Mouse (Mus musculus) thymus, postnatal 36 days (tissue): ENCODE data around the gene Gdf7.

Source experiments
- DNase-seq, 2 experiments: peaks; one replicate each; pipeline ENCODE4 v3.0.0; 2022; ENCODE audit warnings: mixed read lengths in 2 of 2

Gene Gdf7

DNA sequence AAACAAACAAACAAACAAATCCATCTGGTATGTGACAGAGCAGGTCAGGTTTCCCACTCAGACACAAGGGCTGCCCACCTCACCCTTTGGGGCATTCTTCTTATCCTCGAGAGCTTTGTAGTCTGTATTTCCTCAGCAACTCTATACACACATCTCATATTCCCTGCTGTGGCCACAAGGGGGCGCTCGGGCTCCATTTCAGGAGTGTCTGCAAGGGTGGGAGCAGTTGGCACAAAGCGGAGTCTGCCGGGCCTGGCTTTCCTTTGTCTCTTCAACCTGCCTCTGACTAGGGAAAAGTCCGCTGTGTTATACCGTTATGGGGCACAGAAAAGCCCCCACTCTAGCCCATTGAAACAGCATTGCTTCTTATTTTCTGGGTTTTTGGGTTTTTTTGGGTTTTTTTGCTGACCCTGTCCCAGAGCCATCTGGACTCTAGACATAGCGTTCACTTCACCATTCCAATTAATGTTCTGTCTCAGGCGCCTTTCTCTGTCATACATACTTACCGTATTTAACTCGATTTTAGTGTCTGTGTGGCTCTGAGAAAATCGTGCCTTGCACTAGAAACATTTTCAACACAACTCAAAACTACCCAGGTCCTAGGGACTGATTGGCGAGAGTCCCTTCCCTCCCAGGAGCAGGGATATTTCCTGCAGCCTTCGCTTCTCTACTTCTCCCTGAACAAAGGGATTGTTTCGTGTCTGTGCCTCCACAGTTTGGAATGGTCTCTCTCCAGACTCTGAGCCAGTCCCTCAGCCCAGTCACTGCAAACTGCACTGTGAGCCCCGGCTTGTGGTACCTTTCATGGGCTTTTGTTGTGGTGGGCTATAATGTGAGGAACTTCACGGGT, 25.3 kb upstream of the Gdf7 start:
- peak; percentile 83 to 87 for DNase-seq

- no peak for DNase-seq
These were observed 24.3 kb upstream of the Gdf7 start for GRCm38 (mm10) chr12:8325943-8326522.

DNA sequence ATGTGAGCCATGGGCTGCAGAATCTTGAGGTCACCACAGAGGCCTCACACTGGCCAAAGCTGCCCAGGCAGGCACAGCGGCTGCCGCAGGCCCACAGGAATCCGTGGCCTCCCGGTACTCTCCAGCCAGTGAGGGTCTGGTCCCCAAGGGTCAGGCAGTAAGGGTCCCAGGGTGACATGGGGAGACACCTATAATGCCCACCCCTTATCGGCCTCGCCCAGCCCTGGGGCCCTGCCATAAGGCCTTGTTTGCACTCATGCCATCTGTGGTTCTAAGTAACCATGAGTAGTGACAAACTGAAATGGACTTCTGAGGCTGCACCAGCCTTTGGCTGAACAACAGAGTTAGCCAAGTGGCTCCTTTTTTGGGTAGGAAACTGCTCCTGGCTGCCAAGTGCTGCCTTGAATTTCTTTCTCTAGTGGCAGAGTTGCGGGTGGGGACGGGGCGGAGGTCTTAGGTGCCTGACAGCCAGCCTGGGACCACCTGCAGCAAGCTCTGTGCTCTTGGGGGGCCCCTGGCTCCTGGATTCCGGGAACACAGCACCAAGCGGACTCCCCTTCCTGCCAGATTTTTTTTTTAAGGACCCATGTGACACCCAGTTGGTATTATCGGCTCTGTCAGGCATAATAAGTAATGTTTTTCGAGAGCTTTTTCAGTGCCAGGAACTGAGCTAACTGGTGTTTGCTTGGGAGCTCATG, 23.6 kb upstream of the Gdf7 start:
- DNase-seq, result no peak

DNA sequence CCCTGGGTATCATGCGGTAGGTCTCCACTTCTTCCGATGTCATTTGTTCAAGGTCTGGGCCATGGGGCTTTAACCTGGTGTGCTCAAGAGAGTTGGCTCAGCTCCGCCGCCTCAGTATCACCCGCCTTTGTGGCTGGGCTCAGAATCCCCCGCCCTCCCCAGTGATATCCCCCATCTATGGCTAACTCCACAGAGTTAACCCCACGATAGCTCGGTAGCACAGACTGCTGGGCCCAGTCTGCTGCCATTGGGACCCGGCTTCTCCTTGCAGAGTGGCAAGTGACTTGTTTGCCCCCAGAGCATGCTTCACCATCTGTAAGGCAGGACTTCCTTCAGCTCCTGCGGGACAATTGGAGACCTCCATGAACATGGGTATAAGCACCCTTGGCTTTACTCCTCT, 22.3 kb upstream of the Gdf7 start:
- DNase-seq, result no peak

GRCm38 (mm10) chr12:8321506-8321905, 19.8 kb upstream of the Gdf7 start:
- DNase-seq, result no peak

DNA sequence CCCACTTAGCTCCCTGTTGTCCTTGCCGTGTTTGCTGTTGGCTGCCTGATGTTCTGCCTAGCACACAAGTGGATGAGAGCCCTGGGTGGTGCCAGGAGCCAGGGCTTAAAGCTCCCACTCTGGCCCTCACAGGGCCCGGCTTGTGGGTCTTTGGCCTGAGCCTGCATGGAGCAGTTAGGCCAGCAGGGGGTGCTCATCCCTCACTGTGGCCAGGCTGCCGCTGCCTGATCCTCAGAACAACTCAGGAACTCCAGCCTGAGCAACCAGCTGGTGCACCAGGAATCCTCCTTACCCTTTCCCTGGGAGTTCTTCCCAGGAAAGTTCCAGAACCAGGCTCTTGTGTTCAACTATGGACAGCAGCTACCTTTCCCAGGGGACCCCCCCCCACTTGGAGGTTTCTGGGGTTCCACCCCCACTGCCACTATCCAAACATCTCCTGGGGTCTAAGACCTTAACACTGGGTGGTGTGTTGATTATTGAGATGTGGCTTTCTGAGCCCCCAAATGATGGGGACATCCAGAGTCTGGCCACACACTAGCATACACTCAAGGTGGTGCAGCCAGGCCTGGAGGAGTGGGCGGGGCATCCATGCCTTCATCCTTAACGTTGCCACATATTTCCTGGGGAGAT, 18.4 kb upstream of the Gdf7 start:
- peak; percentile 55 to 67 for DNase-seq

DNA sequence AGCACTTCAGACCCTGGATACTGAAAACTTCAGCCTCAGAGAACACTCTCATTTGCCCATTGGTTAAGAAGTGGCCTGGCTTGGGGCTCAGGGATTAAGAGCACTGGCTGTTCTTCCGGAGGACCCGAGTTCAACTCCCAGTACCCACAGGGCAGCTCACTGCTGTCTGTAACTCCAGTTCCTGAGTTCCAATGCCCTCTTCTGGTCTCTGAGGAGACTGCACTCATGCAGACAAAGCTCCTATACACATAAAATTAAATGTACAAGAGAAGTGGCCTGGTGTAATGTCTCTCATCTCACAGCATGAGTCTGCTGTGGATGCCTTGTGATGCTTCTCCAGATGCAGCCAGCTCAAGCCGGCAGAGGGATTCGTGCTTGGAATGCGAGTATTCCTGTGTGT, 14.8 kb upstream of the Gdf7 start:
- DNase-seq, result no peak

GRCm38 (mm10) chr12:8313773-8314172, 12.0 kb upstream of the Gdf7 start:
- DNase-seq, result no peak

DNA sequence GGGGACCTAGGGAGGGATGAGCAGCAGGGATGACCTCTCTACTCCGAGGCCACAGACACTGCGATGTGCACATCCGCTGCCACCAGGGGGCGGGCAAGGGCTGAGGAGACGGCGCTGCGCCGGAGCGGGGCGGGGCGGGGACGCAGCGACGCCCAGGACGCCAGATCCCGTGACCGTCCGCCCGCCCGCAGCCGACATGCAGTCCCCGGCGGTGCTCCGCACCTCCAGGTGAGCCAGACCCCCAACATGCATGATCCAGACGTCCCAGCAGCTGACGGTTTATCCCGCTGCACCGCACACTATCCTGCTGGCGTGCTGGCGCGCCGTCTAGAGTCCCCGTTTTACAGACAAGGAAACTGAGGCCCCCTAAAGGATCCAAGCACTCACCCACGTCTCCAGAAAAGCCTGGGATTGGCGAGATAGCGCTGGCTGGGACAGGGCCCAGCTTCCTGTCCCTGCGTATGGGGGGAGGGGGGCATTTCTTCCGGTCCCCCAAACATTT, 11.6 kb upstream of the Gdf7 start, which contains the start of gene Hs1bp3:
TSS of gene Hs1bp3 (plus strand) at position 163 of the 502 bp plus-strand sequence.
- DNase-seq, result peak; percentile 82 to 84

DNA sequence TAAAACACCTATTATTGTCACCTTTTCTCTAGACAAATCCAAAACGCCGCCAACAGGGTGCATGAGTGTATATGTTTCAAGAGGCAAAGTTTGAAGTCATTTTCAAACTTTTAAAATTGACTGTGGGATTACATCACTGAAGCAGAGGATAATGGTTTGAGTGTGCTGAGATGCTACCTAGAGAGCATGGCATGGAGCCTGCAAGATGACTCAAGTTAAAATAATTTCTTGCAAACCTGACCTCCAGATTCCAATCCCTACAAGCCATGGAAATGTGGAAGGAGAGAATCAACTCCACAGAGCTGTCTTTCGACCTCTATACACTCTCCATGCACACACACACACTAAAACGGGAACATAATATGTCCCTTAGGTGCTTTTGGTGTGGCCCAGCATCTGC, 10.5 kb upstream of the Gdf7 start:
- no peak for DNase-seq

DNA sequence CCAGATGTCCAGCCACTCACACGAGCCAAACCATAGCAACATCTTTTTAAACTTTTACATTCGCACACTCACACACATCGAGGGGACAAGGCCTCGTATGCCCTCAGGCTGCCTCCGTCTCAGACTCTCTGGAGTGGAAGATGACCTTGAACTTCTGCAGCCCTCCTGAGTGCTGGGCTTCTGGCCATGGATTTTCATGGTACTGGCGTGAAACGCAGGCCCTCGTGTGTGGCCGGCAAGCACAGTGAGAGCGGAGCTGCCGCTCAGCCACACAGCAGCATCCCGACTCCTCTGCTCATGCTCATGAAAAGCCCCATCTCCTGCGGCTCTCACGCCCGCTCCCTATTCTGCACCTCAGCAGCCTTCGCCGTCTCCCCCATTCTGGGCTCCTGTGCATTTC, 9.2 kb upstream of the Gdf7 start:
- DNase-seq, result no peak

- DNase-seq, result no peak
These were observed 5.2 kb upstream of the Gdf7 start for GRCm38 (mm10) chr12:8306910-8307309.

DNA sequence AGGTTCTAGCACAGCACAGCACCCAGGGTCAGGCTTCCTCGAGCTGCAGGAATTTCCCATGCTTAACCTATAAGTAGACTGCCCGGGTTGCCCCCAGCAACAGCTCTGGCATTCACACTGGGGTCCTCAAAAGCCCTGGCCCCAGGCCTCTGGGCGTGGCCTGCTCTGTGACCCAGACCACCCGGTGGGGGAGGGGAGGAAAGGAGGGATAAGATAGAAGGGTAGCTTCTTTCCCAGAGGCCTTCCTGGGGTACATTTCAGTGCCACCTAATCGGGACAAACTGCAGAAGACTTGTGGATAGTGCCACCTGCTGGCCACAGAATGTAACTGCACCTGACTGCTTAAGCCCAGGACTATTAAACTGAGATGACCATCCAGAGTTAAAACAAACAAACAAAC, 4.7 kb upstream of the Gdf7 start:
- peak; percentile 41 to 45 for DNase-seq

DNA sequence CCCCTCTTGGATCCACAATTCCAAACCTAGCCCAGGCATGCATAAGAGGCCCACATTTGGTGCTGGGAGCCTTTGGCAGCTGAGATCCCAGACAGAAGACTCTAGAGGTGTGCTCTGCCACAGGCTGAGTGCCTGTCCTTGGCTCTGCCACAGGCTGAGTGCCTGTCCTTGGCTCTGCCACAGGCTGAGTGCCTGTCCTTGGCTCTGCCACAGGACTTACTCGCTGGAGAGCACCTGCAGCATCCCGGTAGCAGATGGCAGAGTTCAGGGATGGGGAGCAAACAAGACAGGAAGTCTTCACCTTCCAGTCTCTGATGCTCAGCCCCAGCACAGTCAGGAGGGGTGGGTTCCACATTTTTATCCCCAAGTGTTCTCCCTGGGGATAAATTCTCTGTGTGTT, 3.5 kb upstream of the Gdf7 start:
- no peak for DNase-seq

DNA sequence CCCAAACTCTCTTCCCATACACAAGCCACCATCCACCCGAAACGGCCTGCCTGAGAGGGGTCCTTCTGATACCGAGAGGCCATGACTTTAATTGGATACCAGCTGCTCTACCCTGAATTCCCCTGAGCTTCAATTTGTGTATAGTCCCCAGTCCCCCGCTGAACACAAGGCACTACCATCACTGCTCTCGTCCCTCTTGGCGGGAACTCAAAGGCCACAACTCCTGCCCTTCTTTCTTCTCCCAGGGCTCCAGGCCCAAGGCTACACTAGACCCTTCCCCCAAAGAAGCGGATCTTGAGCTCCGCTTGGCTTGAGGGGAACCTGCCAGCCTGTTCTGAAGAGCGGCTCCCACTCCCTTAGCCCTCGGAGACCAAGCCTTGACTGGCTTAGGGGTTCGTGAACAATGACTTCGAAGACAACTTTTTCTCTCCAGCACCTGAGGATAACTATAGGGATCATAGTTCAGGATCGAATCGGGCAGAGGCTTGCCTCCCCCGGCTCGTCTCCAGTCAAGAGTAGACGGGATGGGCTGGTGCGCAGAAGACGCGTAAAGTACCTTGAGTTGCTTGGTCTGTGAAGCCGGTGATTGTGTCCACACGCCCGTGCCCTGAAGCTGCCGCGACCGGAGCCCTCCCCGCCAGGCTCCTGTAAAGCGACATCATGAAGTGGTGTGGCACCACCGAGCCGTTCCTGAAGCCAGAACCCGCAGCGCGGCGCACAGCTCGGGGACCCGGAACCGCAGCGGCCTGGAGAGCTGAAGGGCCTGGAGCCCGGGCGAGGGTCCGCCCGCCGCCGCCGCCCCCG, 541 bp downstream of the Gdf7 start:
- DNase-seq, result no peak

DNA sequence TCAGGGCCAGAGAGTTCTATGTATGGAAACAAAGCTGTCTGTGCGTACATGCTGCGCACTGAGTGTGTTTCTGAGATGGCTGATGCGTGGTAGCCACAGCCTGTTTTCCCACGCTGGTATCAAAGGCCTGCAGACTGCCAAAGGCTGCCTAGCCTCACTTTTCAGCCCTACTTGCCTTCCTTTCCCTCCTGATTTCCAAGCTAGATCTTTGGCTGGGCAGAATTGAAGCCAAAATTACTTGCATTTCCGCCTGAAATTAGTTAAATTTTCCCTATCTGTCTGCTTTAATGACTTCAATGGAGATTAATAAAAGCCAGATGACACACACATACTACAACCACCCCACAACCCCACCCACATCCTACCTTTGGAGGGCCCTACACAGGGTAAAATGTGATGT, 1.2 kb downstream of the Gdf7 start:
- no peak for DNase-seq

DNA sequence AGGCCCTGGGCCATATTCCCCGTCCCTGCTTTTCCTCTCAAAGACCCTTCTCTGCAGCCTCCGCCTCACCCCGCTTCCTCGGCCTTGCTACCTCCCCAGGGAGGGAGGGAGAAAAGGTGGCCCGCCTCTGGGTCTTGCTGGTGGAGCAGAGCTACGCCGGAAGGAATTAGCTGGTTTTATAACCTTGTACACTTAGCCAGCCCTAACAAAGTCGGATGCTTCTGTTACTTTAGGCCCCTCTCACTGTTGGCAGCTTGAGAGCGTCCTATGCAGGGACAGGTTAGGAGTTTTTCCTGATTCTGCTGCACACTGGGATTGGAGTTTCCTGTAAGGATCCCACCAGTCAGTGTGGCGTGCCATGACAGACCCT, 1.7 kb downstream of the Gdf7 start:
- no peak for DNase-seq

DNA sequence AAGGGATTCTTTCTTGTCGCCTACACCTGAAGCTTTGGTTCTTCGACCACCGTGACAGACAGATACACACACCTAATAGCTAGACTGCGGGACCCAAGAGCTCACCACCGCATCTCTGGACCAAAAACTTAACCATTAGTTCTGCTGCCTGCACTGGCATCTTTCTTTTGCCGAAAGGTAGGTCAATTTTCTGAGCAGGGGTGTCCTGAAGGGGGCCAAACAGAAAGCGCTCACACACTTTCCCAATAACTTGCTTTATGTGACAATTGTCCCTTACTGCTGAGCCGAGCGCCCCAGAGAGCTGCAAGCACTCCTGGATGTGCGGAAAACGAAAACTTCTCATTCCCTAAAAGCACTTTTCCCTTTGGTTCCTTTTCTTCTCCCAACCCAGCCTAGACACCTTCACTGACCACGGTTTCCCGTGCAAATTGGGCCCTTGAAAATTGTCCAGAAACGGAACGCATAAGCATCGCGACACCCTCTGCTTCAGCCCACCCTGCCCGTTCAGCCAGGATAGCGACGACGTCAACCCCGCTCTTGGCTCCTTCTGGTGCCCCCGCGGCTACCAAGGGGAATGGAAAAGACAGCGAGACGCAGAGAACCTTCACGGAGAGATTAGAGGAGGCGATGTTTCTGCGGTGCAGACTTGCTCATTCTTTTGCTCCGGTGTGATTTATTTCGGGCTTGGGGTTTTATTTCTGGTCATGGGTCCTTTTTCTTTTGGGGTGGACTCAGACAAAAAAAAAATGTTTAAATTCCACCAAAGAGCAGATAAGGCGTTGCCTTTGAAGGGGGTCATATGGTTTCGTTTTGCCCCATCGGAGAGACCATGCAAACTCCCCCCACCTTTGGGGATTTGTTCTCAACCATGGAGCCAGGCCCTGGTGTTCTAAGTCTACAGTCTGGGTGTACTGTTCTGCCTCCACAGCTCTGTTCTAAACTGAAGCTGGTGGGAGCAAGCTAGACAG, 2.3 kb downstream of the Gdf7 start:
- no peak for DNase-seq

- DNase-seq, result no peak
These were observed 3.2 kb downstream of the Gdf7 start for GRCm38 (mm10) chr12:8298361-8299142.

DNA sequence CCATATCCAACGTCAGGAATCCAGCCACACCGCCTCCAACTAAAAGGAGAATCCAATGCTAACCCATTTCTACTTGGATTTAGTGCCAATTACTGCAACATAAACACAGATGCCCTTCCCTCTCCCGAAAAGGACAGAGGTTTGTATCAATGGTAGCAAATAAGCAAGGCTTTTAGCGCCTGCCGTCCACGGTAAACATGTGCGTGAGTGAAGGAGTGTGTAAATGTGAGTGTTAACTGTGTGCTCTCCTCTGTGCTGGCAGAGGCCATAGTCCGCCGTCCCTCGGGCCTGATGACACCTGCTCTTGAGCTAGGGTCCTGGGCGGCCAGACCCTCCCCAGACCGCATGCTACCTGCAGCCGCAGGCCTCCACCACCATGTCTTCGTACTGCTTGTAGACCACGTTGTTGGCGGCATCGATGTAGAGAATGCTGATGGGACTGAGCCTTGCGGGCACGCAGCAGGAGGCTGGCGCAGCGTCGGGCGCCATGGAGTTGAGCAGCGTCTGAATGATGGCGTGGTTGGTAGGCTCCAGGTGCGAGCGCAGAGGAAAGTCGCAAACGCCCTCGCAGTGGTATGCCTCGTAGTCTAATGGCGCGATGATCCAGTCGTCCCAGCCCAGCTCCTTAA, 4.1 kb downstream of the Gdf7 start:
- DNase-seq, result no peak
